Mouse (Mus musculus) right cerebral cortex, postnatal 14 days (tissue): ENCODE measurements around the gene Icam5.
A peak's percentile ranks its signal among the peaks of the same experiment; 100 is the strongest.

Source experiments
- DNase-seq: peaks from one replicate; pipeline ENCODE4 v3.0.0; 2022

Icam5 gene

DNA sequence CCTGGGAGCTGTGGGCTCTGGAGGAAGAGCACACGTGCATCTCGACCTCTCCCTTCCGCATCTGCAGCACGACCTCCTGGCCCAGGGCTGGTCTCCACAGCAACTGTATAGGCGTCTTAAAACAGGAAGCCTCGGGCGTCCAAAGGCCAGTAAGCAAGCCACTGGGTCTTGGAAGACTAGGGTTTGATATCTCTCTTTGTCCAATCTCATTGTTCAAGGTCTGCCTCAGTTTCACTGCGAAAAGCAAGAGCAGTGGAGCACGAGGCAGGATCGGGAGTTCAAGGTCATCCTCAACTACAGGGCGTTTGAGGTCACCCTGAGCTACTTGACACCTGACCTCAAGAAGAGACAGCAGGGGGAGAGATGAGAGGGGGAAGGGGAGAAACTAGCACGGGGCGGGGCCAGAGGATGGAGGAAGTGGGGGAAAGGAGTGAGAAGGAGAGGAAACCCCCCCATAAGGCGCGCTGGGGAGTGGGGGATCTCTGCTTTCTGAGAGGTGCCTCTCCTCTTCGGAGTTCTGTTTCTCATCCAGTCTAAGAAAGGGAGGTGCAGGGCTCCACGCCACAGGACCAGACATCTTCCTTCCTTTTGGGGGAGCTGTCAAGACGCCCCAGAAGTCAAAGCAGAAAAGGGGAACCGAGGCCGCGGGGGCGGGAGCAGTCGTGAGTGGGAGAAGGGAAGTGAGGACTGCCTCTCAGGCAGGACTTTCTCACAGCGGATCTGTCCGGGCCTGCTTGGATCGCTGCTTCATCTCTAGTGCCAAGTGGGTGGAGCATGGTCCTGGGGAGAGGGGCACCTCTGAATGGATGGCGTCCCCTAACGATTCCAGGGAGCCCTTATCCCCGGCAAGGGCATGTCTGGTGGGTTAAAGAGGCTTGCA lies 16.9 kb upstream of the Icam5 start:
- DNase-seq, result peak; percentile 59

DNA sequence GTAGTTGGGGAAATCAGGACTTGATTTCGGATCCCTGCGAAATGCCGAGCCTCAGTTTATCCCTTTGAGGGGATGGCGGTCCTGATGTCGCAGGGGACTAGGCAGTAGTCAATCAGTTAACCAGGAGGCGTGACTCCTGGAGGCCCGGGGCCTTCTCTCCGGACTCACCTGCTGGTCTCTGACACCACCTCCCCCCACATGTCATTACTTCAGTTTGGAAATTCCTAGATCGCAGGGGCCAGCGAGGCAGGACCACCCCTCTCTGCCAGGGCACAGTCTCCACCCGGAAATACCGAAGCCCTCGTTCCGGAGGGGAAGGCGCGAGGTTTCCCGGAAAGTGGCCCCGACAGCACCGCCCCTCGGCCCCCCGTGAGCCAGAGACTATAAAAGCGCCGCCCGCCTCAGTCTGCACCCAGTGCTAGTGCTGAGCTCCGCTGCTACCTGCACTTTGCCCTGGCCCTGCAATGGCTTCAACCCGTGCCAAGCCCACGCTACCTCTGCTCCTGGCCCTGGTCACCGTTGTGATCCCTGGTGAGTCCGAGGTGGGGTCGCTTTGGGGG lies 16.2 kb upstream of the Icam5 start, which contains the start of gene Icam1:
Gene Icam1 (plus strand): TSS at position 415 of the 560 bp plus-strand sequence.
- peak; percentile 61 for DNase-seq

DNA sequence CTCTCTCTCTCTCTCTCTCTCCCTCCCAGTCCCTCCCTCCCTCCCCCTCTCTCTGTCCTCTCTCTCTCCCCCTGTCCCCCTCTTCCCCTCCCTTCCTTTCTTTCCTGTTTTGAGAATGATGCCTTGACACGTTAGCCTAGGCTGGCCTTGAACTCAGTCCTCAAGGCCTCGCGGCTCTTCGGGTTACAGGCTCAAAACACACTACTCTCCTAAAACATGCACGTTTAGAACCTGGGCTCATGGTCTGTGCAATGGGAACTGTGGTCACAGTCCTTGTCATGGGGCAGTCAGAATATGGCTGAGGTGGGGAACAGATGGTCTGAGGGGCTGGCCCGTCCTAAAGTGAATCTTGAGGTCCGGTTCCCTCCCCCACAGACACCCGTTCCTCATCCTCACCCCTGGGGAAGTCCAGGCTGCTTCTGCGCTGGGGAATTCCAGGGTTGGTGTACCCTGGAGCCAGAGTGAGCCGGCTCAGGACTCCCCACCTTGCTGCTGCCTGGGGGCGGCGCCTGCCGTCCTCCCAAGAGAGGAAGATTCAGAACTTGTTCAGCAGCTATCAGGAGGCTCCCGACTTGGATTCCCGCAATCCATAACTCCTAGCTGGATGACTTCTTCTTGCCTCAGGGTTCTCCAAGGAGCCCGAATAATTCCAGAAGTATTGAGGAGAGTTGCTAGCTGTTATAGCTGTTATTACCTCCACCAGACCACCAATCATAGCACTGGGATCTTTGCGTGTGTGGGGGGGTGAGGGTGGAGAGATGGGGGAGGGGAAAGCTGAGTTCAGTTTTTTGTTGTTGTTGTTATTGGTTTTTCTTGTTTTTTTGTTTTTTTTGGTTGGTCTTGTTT lies 15.3 kb upstream of the Icam5 start:
- DNase-seq, result no peak

DNA sequence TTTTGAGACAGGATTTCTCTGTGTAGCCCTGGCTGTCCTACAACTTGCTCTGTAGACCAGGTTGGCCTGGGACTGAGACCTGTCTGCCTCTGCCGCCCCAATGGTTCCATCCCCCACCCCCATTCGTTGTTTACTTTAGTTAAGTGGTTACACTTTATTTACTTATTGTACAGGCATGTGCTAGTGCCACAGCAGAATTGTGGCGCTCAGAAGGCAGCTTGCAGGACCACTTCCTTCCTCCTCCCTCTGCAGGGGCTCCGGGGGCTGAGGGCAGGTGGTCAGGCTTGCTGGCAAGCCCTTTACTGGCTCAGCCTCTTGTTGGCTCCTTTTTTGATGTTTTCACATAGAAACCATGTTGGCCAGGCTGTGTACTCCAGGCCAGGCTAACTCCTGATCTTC lies 14.7 kb upstream of the Icam5 start:
- DNase-seq, result no peak

DNA sequence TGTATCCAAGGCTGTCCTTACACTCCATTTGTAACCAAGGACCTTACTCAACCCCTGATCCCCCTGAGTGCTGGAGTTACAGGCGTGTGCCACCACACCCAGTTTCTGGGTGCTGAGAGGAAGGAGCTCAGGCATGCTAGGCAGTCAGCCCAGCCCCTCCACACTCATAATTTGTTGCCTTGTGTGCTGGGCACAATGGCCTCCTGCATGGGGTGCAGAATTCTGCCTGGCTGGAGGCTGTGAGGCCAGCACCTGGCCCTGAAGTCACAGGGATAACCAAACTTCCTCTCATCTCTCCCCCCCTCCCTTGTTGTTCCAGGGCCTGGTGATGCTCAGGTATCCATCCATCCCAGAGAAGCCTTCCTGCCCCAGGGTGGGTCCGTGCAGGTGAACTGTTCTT lies 13.3 kb upstream of the Icam5 start:
- no peak for DNase-seq

DNA sequence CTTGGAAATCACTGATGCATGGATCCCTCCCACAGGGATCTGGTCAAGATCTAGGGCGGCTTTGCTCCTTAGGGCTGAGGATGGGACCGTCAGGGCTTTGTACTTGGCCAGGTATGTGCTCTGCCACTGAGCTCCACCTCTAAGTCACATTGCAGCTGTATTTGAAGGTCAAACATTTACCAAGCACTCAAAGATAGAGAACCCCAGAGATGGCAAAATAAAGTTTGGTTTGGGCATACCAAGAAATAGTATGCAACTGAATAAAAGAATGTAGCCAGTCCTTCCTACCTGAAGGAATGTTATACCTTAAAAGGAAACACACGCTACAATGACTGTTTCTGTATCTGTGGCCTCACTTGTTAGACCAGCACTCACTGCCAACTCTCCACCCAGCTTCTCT lies 10.5 kb upstream of the Icam5 start:
- DNase-seq, result no peak

DNA sequence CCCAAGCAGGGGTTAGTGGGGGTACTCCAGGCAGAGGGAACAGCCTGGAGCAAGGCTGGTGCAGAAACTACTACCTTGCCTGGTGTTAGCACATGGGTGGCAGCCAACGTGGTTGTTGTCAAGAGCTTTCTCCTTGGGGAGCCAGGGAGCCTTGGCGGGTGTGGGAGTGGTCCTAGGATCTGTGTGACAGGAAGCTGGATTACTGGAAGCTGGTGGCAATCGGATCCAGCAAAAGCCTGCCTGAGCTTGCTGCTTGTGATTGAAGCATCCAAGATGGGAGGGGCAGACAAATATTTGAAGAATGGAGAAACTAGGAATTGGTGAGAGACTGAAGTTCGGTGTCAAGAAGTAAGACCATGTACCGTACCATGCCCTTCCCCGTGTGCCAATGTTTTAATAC lies 9.6 kb upstream of the Icam5 start:
- DNase-seq, result no peak

DNA sequence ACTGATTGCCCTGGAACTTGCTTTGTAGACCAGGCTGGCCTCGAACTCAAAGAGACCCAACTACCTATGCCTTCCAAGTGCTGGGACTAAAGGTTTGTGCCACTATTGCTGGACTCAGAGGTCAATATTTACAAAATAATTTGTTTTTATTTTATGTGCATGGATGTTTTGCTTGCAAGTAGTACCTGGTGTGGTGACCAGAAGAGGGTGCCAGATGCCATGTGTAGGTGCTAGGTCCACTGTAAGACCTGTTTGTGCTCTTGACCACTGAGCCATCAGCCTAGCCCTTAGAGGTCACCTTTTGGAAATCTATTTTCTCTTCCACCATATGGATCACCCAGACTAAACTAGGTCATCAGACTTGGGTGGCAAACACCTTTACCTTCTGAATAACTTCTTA lies 9.1 kb upstream of the Icam5 start:
- DNase-seq, result no peak

DNA sequence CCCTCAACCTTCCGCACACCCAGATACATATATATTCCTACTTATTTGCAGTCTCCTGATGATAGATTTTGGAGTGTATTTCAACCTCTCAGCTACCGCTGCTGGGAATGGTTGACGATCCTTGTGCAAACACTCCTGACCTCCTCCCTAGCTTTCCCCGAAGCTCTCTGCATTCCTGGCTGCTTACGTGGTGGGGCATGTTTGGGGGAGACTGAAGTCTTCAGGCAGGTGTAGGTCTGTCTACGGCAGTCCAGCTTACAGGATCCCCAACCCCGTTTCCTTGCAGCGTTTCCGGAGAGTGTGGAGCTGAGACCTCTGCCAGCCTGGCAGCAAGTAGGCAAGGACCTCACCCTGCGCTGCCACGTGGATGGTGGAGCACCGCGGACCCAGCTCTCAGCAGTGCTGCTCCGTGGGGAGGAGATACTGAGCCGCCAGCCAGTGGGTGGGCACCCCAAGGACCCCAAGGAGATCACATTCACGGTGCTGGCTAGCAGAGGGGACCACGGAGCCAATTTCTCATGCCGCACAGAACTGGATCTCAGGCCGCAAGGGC lies 6.5 kb upstream of the Icam5 start:
- no peak for DNase-seq

DNA sequence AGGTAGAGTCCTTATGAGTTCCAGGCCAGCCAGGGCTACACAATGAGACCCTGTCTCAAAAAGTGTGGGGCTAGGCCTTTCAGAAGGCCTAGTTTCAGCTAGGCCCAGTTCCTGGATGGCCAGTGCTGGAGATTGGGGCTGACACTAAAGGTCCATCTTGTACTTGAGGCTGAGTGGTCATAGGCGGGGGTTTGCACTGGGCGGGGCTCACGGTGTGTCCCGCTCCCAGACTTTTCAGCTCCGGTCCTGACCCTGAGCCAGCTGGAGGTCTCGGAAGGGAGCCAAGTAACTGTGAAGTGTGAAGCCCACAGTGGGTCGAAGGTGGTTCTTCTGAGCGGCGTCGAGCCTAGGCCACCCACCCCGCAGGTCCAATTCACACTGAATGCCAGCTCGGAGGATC lies 5.0 kb upstream of the Icam5 start:
- no peak for DNase-seq

DNA sequence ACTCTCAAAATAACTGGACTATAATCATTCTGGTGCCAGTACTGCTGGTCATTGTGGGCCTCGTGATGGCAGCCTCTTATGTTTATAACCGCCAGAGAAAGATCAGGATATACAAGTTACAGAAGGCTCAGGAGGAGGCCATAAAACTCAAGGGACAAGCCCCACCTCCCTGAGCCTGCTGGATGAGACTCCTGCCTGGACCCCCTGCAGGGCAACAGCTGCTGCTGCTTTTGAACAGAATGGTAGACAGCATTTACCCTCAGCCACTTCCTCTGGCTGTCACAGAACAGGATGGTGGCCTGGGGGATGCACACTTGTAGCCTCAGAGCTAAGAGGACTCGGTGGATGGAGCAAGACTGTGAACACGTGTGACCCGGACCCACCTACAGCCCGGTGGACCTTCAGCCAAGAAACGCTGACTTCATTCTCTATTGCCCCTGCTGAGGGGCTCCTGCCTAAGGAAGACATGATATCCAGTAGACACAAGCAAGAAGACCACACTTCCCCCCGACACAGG lies 4.0 kb upstream of the Icam5 start:
- no peak for DNase-seq

DNA sequence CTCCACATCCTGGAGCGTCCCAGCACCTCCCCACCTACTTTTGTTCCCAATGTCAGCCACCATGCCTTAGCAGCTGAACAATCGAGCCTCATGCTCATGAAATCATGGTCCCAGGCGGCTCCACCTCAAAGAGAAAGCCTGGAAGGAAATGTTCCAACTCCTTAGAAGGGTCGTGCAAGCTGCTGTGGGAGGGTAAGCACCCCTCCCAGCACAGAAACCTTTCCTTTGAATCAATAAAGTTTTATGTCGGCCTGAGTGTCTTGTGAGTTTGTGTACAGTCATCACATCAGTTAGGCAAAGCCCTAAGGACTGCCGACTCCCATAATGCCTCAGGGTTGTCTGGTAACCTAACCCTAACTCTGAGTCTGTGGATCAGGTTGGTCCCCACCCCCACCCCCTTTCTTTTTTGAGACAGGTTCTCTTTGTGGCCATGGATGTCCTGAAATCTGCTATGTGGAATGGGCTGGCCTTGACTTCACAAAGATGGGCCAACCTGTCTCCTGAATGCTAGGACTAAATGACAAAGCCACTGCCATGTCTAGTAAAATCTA lies 3.2 kb upstream of the Icam5 start:
- DNase-seq, result no peak

DNA sequence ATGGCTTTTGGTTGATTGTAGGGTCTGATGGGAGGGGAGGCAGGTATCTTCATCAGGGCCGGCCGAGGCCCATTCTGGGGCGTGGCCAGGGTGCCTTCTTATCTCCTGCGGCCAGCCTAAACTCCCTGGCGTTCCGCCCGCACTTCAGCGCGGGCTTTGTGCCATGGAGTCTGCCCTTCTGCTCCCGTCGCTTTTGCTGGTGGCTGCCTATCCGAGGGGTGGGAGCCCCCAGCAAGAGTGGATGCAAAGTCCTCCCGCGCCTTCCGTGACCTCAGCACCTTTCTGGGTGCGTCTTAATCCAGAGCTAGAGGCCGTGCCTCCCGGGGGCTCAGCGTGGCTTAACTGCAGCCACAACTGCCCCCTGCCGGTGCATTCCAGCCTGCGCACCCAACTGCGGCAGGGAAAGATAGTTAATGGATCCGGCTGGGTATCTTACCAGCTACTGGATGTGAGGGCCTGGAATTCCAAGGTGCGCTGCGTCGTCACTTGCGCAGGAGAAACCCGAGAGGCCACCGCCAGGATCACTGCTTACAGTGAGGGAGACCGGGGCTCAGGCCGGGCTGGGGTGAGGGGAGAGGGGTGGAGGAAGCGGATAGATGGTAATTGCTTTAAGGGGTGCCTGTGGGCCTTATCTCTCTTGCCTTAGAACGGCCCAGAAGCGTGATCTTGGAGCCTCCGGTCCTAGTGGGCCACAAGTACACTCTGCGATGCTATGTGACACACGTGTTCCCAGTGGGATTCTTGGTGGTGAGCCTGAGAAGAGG lies 2.4 kb upstream of the Icam5 start, which contains the start of gene Icam4:
Gene Icam4 (plus strand): TSS at position 83 of the 764 bp plus-strand sequence.
- peak; percentile 79 for DNase-seq

DNA sequence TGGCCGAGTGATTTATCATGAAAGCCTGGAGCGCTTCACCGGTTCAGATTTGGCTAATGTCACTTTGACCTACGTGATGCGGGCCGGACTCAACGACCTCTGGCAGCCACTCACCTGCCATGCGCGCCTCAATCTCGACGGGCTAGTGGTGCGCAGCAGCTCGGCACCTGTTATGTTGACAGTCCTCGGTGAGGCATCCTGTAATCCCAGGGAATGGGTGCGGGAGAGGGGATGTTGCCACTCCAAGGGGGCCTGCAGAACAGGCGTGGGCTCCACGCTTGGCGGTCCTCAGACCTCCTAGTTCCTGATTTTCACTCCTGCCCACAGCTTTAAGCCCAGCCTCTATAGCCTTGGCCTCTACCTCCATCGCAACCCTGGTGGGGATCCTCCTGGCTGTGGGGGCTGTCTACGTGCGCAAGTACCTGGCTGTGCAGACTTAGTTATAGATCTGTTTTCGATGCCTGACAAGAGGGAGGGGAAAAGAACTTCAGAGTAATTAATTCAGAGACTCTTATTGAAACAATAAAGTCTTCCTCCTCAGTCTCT lies 1.7 kb upstream of the Icam5 start:
- DNase-seq, result no peak

DNA sequence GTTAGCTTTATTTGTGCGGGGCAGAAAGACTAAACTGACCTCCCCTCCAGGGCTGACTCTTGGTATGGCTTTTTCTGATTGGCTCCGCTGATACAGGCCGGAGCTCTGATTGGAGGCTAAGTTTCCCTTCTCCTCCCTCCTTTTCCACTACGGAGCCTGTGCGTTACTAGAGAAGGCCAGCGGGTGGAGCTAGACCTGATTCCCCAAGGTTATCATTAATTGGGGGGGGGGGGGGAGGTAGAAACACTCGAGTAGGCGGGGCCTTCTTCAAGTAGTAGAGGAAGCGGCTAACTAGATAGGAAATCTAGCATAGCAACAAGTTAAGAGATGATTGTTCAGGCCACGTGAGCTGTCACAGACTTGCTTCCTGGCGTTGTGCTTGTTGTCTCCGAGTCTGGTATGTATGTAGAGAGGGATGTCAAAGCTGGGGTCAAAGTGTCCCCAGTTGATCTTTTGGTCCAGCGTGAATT lies 1.1 kb upstream of the Icam5 start:
- peak; percentile 87 for DNase-seq

DNA sequence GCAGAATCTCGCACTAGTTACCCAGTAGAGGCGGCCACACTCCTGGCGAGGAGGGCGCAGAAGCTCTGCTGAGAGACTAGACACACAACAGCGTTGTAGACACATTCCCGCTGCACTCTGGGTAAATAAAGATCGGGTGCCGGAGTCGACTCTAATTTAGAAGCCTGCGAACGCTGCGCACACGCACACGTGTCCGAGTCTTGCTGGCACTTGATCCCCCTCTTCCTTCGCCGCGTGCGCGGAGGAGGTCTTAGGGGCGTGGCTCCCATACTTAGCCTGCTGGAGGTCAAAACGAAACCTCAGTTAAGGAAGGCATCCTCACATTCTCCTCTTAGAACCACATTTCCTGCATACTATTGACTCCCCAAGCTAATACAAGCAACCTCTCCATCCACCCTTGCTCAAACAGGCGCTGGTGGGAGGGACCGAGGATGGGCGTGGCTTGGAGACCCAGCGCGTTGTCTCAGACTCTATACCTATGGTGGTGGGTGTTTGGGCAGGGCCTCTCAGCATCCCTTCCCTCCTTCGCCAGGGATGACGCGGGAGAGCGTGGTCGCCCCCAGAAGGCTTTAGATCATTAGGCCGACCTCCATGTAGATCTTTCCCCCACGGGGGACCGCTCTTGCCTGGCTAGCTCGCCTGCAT lies 500 bp upstream of the Icam5 start:
- DNase-seq, result peak; percentile 75

DNA sequence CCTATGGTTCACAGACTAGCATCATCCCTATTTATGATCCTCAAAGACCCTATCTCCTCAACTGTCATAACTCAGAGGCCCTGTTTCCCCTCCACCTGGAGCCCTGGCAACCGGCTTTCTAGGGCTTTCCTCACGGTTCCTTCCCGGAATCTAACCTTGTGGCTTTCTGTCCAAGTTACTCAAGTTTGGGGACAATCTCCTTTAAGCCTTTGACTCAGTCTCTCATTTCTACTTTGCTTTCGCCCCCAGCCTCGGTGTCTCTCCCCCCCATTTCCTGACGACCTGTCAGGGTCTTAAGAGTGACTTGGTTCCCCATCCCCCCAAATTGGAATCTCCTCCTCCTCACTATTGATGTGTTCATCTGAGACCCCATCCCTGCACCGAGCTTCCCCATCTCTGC lies 618 bp downstream of the Icam5 start:
- no peak for DNase-seq

DNA sequence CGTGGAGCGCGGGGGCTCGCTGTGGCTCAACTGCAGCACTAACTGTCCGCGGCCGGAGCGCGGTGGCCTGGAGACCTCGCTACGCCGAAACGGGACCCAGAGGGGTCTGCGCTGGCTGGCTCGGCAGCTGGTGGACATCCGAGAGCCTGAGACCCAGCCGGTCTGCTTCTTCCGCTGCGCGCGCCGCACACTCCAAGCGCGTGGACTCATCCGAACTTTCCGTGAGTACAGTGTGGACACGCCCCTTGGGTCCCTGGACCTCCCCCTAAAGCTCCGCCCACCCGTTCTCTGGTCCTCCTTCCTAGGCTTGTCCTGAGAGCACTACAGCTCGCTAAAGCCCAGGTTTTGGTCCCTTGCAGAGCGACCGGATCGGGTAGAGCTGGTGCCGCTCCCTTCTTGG lies 1.3 kb downstream of the Icam5 start:
- DNase-seq, result peak; percentile 70

DNA sequence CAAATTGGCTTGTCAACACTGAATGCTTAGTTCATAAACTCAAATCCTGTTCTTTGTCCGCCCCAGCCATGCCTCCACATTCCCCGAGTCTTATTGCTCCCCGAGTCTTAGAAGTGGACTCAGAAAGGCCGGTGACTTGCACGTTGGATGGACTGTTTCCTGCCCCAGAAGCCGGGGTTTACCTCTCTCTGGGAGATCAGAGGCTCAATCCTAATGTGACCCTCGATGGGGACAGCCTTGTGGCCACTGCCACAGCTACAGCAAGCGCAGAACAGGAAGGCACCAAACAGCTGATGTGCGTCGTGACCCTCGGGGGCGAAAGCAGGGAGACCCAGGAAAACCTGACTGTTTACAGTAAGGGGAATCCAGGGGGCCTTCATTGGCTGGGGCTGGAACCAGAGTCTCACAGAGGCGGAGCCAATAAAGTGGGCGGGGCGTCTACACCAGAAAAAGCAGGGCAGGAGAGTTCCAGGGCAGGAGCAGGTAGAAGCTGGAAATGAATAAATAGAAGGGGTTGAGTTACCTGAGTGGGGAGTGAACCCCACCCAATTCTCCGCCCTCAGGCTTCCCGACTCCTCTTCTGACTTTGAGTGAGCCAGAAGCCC lies 2.7 kb downstream of the Icam5 start:
- DNase-seq, result no peak

DNA sequence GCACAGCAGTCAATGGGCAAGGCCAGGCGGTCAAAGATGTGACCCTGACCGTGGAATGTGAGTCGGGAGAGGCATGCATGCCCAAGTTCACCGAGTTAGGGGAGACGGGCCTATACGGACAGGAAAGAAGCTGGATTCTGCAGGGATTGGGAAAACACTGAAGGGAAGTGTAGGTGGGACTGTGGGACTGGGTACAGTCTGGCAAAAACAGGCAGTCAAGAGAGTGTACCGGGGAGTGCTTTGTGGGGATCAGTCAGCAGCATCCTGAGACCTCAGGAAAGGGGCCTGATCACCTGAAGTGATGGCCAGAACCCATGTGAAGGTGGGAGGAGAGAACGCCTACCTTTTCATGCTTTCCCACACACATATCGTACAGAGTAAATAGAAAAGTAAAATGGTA lies 3.7 kb downstream of the Icam5 start:
- no peak for DNase-seq

DNA sequence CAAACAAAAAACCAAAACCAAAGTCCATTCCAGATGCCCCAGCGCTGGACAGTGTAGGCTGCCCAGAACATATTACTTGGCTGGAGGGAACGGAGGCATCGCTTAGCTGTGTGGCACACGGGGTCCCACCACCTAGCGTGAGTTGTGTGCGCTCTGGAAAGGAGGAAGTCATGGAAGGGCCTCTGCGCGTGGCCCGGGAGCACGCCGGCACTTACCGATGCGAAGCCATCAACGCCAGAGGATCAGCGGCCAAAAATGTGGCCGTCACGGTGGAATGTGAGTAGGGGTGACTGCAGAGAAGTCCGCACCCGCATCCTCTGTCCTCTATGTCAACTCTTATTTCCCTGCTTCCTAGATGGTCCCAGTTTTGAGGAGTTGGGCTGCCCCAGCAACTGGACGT lies 4.3 kb downstream of the Icam5 start:
- no peak for DNase-seq
